Mouse (Mus musculus) liver, embryonic 14.5 days (tissue): ENCODE measurements around the gene Celf2. TPM values are rescaled to one million over a fixed set of nuclear protein-coding genes. Genes with fewer than 3 reads are reported as not detected.

Experiments
- ATAC-seq: fragments of 200-750 bp; cut with Nextera tagmentation; 2 replicates; pipeline ENCODE4 v1.8.0; 2017; ENCODE audit warnings: moderate number of reproducible peaks, mild to moderate bottlenecking, moderate library complexity; ENCODE audit not compliant: insufficient read depth
- DNase-seq, 3 experiments: peaks; one replicate each; pipeline ENCODE4 v3.0.0-alpha.2; 2012 to 2013; ENCODE audit warnings: low read depth in 3 of 3, low spot score in 3 of 3
- H3K27ac ChIP-seq: fragments of 300-500 bp; sonication (generic); 2 replicates; pipeline ENCODE4 v1.5.1; 2014; ENCODE audit warnings: moderate library complexity, mild to moderate bottlenecking, control low read depth, inconsistent platforms
- H3K27me3 ChIP-seq: fragments of 300-500 bp; sonication (generic); 2 replicates; pipeline ENCODE4 v1.6.1; 2014; ENCODE audit warnings: mild to moderate bottlenecking, low read length, moderate library complexity; ENCODE audit not compliant: control insufficient read depth, insufficient read depth
- H3K36me3 ChIP-seq: fragments of 300-500 bp; sonication (generic); replicated peaks from 2 replicates; pipeline ENCODE4 v1.6.1; 2014; ENCODE audit warnings: low read depth; ENCODE audit not compliant: control insufficient read depth, insufficient read depth
- H3K4me1 ChIP-seq, 2 experiments: fragments of 200-500 bp in 1 of 2; fragments of 300-500 bp in 1 of 2; sonication (generic) in 1 of 2; replicated peaks; 2 replicates each; pipeline ENCODE4 v1.6.1; 2012 to 2014; ENCODE audit warnings: antibody characterized with exemption in 1 of 2, inconsistent platforms in 1 of 2, low read length in 1 of 2; ENCODE audit not compliant: control insufficient read depth in 2 of 2, insufficient read depth in 2 of 2
- H3K4me2 ChIP-seq: fragments of 300-500 bp; sonication (generic); 2 replicates; pipeline ENCODE4 v1.6.1; 2014; ENCODE audit warnings: low read depth, mild to moderate bottlenecking, control low read depth, moderate library complexity
- H3K4me3 ChIP-seq, 2 experiments: fragments of 200-500 bp in 1 of 2; fragments of 300-500 bp in 1 of 2; sonication (generic) in 1 of 2; 2 replicates each; pipeline ENCODE4 v1.5.1; 2012 to 2014; ENCODE audit warnings: low read depth in 2 of 2, low read length in 2 of 2, mild to moderate bottlenecking in 2 of 2, control low read depth in 1 of 2, inconsistent platforms in 1 of 2, moderate library complexity in 1 of 2; ENCODE audit not compliant: insufficient read depth in 1 of 2
- H3K9ac ChIP-seq: fragments of 300-500 bp; sonication (generic); replicated peaks from 2 replicates; pipeline ENCODE4 v1.6.1; 2014; ENCODE audit warnings: mild to moderate bottlenecking, control low read depth, moderate library complexity
- H3K9me3 ChIP-seq: fragments of 300-500 bp; sonication (generic); 2 replicates; pipeline ENCODE4 v1.6.1; 2016; ENCODE audit warnings: low read length, mixed read lengths; ENCODE audit not compliant: control insufficient read depth
- CTCF ChIP-seq: IDR thresholded peaks from 2 replicates; pipeline ENCODE4 v1.5.1; 2016; ENCODE audit warnings: antibody characterized with exemption, low read depth, control low read depth
- EP300 ChIP-seq: IDR thresholded peaks from 2 replicates; pipeline ENCODE4 v1.6.1; 2016; ENCODE audit warnings: antibody characterized with exemption, low read depth
- WGBS: fragments of 180-500 bp; shearing (Covaris S2); extraction: QIAGEN DNeasy Blood & Tissue Kit; methylation state at CpG from one replicate; pipeline ENCODE4 v1.1.7; 2014; ENCODE audit not compliant: insufficient replicate concordance; 5-methylcytosine and 5-hydroxymethylcytosine counted together
- polyA plus RNA-seq, 2 experiments: library from polyadenylated mRNA; depleted of rRNA in 1 of 2; stranded (reverse) in 1 of 2; unstranded in 1 of 2; fragments of >200 nt; fragmentation: Nextera tagmentation in 1 of 2; extraction: Ambion mirVana in 1 of 2; gene quantifications; 2 replicates each; pipeline versions ENCODE4 v1.2.1 to v1.2.3; 2012 to 2014

Gene Celf2
- polyA plus RNA-seq, 2 experiments, result 3.9 to 7.8 TPM

GRCm38 (mm10) chr2:6872894-6873255 lies 636.5 kb downstream of the Celf2 start:
- no peak overlapping the region for H3K27ac ChIP-seq
- H3K36me3 ChIP-seq, result no peaks in the 10 kb centered on the region
- H3K4me2 ChIP-seq, result peak overlapping the region; percentile 82
- 12% methylated on average over 10 of the region's 10 CpGs for WGBS
- ATAC-seq (peak; percentile 59; the same call in 1 of the 2 replicates), DNase-seq (no peak)
- H3K4me1 ChIP-seq, result no peaks in the 10 kb centered on the region
- peak overlapping the region; percentile 56 to 61 for H3K4me3 ChIP-seq
- no peaks in the 10 kb centered on the region for H3K9me3 ChIP-seq
- TF ChIP-seq EP300 (no peak), CTCF (no peak)
- H3K9ac ChIP-seq, result no peak overlapping the region
- peaks cover 33% of the 10 kb centered on the region for H3K27me3 ChIP-seq

- no peaks in the 10 kb centered on the region for H3K4me1 ChIP-seq
- H3K27ac ChIP-seq, result no peak overlapping the region
- peak; percentile 83 for ATAC-seq
- no peak for DNase-seq
- H3K4me3 ChIP-seq, result peak overlapping the region; percentile 56 to 61
- H3K36me3 ChIP-seq, result no peaks in the 10 kb centered on the region
- no peaks in the 10 kb centered on the region for H3K9me3 ChIP-seq
- peak overlapping the region; percentile 82 for H3K4me2 ChIP-seq
- no peak for TF ChIP-seq EP300
- no peak for TF ChIP-seq CTCF
- WGBS, result under 1% methylated on average over 98 of the region's 124 CpGs
- H3K27me3 ChIP-seq, result peaks cover 33% of the 10 kb centered on the region
- H3K9ac ChIP-seq, result no peak overlapping the region
Observed at GRCm38 (mm10) chr2:6872131-6872893, 637.1 kb downstream of the Celf2 start.

GRCm38 (mm10) chr2:6871281-6872130 lies 637.9 kb downstream of the Celf2 start:
- WGBS, result 5% methylated on average over 33 of the region's 40 CpGs
- Histone ChIP-seq H3K4me2 (peak overlapping the region; percentile 82), H3K36me3 (no peaks in the 10 kb centered on the region), H3K9ac (no peak overlapping the region), H3K27me3 (peaks cover 33% of the 10 kb centered on the region), H3K4me3 (peak overlapping the region; percentile 56 to 61), H3K9me3 (no peaks in the 10 kb centered on the region), H3K27ac (no peak overlapping the region), H3K4me1 (no peaks in the 10 kb centered on the region)
- DNase-seq (no peak), ATAC-seq (no peak)
- TF ChIP-seq CTCF (no peak), EP300 (no peak)

- Histone ChIP-seq H3K9me3 (no peaks in the 10 kb centered on the region), H3K27me3 (peaks cover 33% of the 10 kb centered on the region), H3K36me3 (no peaks in the 10 kb centered on the region), H3K9ac (no peak overlapping the region), H3K27ac (no peak overlapping the region), H3K4me2 (no peak overlapping the region), H3K4me3 (no peak overlapping the region), H3K4me1 (no peaks in the 10 kb centered on the region)
- DNase-seq, result no peak
- ATAC-seq, result no peak
- 62% methylated on average over 9 of the region's 9 CpGs for WGBS
- TF ChIP-seq EP300 (no peak), CTCF (no peak)
Observed at GRCm38 (mm10) chr2:6869956-6870710, 639.2 kb downstream of the Celf2 start.
